Mouse (Mus musculus) mature B cell (primary cell): ENCODE results near the gene Ttll7.

ENCODE experiments used
- in situ Hi-C: fragments of 300-500 bp; cut with MboI; formaldehyde crosslinking; loops from 2 replicates; pipeline ENCODE4 v1.14.3; 2019

The Ttll7 gene

GRCm38 (mm10) chr3:146851966-146852891 is at the start of gene Ttll7:
TSS of gene Ttll7 (plus strand) at chr3:146852367.
- in situ Hi-C loops: no loop called here

GRCm38 (mm10) chr3:146812041-146812878 is 39.9 kb upstream of the Ttll7 start:
- in situ Hi-C loops: loop anchor here (25.0 kb wide), 1 partner anchor 900 kb away; the partner anchor contains the start of gene Bcl10

GRCm38 (mm10) chr3:146812901-146813393 is 39.2 kb upstream of the Ttll7 start, which contains the start of gene Prkacb:
TSS of gene Prkacb (minus strand) at chr3:146812990.
- in situ Hi-C loops: loop anchor here (25.0 kb wide), 1 partner anchor 901 kb away; the partner anchor contains the start of gene Bcl10

- in situ Hi-C loops: loop anchor here (25.0 kb wide), 1 partner anchor 901 kb away; the partner anchor contains the start of gene Bcl10
Observed at GRCm38 (mm10) chr3:146813624-146814023, 38.5 kb upstream of the Ttll7 start.

GRCm38 (mm10) chr3:146820718-146821117 is 31.4 kb upstream of the Ttll7 start:
- in situ Hi-C loops: loop anchor here (25.0 kb wide), 1 partner anchor 908 kb away; the partner anchor contains the start of gene Bcl10

- in situ Hi-C loops: no loop called here
Observed at GRCm38 (mm10) chr3:146842766-146843165, 9.4 kb upstream of the Ttll7 start.

GRCm38 (mm10) chr3:146843470-146843869 is 8.7 kb upstream of the Ttll7 start:
- in situ Hi-C loops: no loop called here

- in situ Hi-C loops: no loop called here
Observed at GRCm38 (mm10) chr3:146846237-146846636, 5.9 kb upstream of the Ttll7 start.

- in situ Hi-C loops: no loop called here
Observed at GRCm38 (mm10) chr3:146848112-146848511, 4.1 kb upstream of the Ttll7 start.

- in situ Hi-C loops: no loop called here
Observed at GRCm38 (mm10) chr3:146849360-146849759, 2.8 kb upstream of the Ttll7 start.

- in situ Hi-C loops: no loop called here
Observed at GRCm38 (mm10) chr3:146854473-146855087, 2.4 kb downstream of the Ttll7 start.

GRCm38 (mm10) chr3:146857373-146857772 is 5.2 kb downstream of the Ttll7 start:
- in situ Hi-C loops: no loop called here

- in situ Hi-C loops: no loop called here
Observed at GRCm38 (mm10) chr3:146860308-146860707, 8.1 kb downstream of the Ttll7 start.

GRCm38 (mm10) chr3:146866563-146866962 is 14.4 kb downstream of the Ttll7 start:
- in situ Hi-C loops: no loop called here

GRCm38 (mm10) chr3:146871954-146872353 is 19.8 kb downstream of the Ttll7 start:
- in situ Hi-C loops: no loop called here

GRCm38 (mm10) chr3:146875929-146876328 is 23.8 kb downstream of the Ttll7 start:
- in situ Hi-C loops: no loop called here

GRCm38 (mm10) chr3:146893931-146894330 is 41.8 kb downstream of the Ttll7 start:
- in situ Hi-C loops: no loop called here

- in situ Hi-C loops: no loop called here
Observed at GRCm38 (mm10) chr3:146896581-146896980, 44.4 kb downstream of the Ttll7 start.

- in situ Hi-C loops: no loop called here
Observed at GRCm38 (mm10) chr3:146900094-146900493, 47.9 kb downstream of the Ttll7 start.

- in situ Hi-C loops: no loop called here
Observed at GRCm38 (mm10) chr3:146901729-146902128, 49.6 kb downstream of the Ttll7 start.

GRCm38 (mm10) chr3:146905606-146906005 is 53.4 kb downstream of the Ttll7 start:
- in situ Hi-C loops: no loop called here
